Mouse (Mus musculus) MEL (cell line): ENCODE measurements around the gene Rbms3. TPM values are rescaled to one million over a fixed set of nuclear protein-coding genes. Genes with fewer than 3 reads are reported as not detected.

ENCODE experiments used
- DNase-seq: peaks from one replicate; pipeline ENCODE4 v3.0.0; 2011; ENCODE audit warnings: low read depth, low spot score
- H3K27ac ChIP-seq: 2 replicates; pipeline ENCODE4 v1.5.1; 2012; ENCODE audit warnings: low read depth, mild to moderate bottlenecking, control low read depth, low read length, moderate library complexity; ENCODE audit not compliant: control insufficient read depth
- H3K27me3 ChIP-seq, 2 experiments: fragments of 150-350 bp in 1 of 2; sonication (generic) in 1 of 2; 2 replicates each; pipeline ENCODE4 v1.6.1; 2012; ENCODE audit warnings: low read length in 2 of 2, mild to moderate bottlenecking in 2 of 2, improper control_type of control experiment in 1 of 2, moderate library complexity in 1 of 2; ENCODE audit not compliant: insufficient read depth in 2 of 2, control insufficient read depth in 1 of 2
- H3K36me3 ChIP-seq, 2 experiments: 2 replicates each; pipeline ENCODE4 v1.6.1; 2012 to 2014; ENCODE audit warnings: low read length in 2 of 2, improper control_type of control experiment in 1 of 2, inconsistent platforms in 1 of 2, mild to moderate bottlenecking in 1 of 2; ENCODE audit not compliant: insufficient read depth in 2 of 2, control insufficient read depth in 1 of 2
- H3K4me1 ChIP-seq, 2 experiments: fragments of 150-350 bp in 1 of 2; sonication (generic) in 1 of 2; 2 replicates each; pipeline ENCODE4 v1.6.1; 2012; ENCODE audit warnings: low read length in 2 of 2, improper control_type of control experiment in 1 of 2, mild to moderate bottlenecking in 1 of 2; ENCODE audit not compliant: insufficient read depth in 2 of 2, control insufficient read depth in 1 of 2
- H3K4me3 ChIP-seq, 2 experiments: fragments of 150-350 bp in 1 of 2; sonication (generic) in 1 of 2; 2 replicates each; pipeline ENCODE4 v1.5.1; 2012; ENCODE audit warnings: low read depth in 2 of 2, low read length in 2 of 2, mild to moderate bottlenecking in 2 of 2, moderate library complexity in 2 of 2, control low read depth in 1 of 2, improper control_type of control experiment in 1 of 2; ENCODE audit not compliant: control insufficient read depth in 1 of 2, insufficient read depth in 1 of 2
- H3K79me2 ChIP-seq: 2 replicates; pipeline ENCODE4 v1.6.1; 2012; ENCODE audit warnings: mild to moderate bottlenecking, low read length, moderate library complexity; ENCODE audit not compliant: control insufficient read depth, poor library complexity, insufficient read depth
- H3K9ac ChIP-seq: 2 replicates; pipeline ENCODE4 v1.6.1; 2012; ENCODE audit warnings: low read depth, mild to moderate bottlenecking, control low read depth, low read length, moderate library complexity; ENCODE audit not compliant: control insufficient read depth, poor library complexity, severe bottlenecking
- H3K9me3 ChIP-seq: fragments of 150-350 bp; sonication (generic); replicated peaks from 2 replicates; pipeline ENCODE4 v1.6.1; 2012; ENCODE audit warnings: mild to moderate bottlenecking, low read length, improper control_type of control experiment, moderate library complexity; ENCODE audit not compliant: insufficient read depth
- BHLHE40 ChIP-seq: IDR thresholded peaks from 2 replicates; pipeline ENCODE4 v1.6.1; 2012; ENCODE audit warnings: low read depth, mild to moderate bottlenecking, inconsistent platforms, low read length, improper control_type of control experiment, borderline replicate concordance
- CHD1 ChIP-seq: IDR thresholded peaks from 2 replicates; pipeline ENCODE4 v1.6.1; 2012; ENCODE audit warnings: low read depth, mild to moderate bottlenecking, inconsistent platforms, low read length, improper control_type of control experiment
- CTCF ChIP-seq, 3 experiments: IDR thresholded peaks in 2 of 3; conservative IDR thresholded peaks in 1 of 3; 2 replicates each; pipeline ENCODE4 v1.5.1; 2011 to 2012; ENCODE audit warnings: low read length in 3 of 3, low read depth in 2 of 3, mild to moderate bottlenecking in 2 of 3, improper control_type of control experiment in 1 of 3, inconsistent platforms in 1 of 3, mixed read lengths in 1 of 3, moderate library complexity in 1 of 3; ENCODE audit not compliant: control insufficient read depth in 1 of 3, insufficient read depth in 1 of 3, poor library complexity in 1 of 3, severe bottlenecking in 1 of 3
- ELF1 ChIP-seq: IDR thresholded peaks from 2 replicates; pipeline ENCODE4 v1.6.1; 2014; ENCODE audit warnings: low read depth, mild to moderate bottlenecking, inconsistent platforms, low read length, improper control_type of control experiment, moderate library complexity
- ETS1 ChIP-seq: IDR thresholded peaks from 2 replicates; pipeline ENCODE4 v1.6.1; 2012; ENCODE audit warnings: low read depth, mild to moderate bottlenecking, inconsistent platforms, low read length, improper control_type of control experiment, moderate library complexity
- GABPA ChIP-seq: IDR thresholded peaks from 2 replicates; pipeline ENCODE4 v1.6.1; 2012; ENCODE audit warnings: low read depth, mild to moderate bottlenecking, inconsistent platforms, low read length, improper control_type of control experiment, moderate library complexity
- MAZ ChIP-seq: IDR thresholded peaks from 2 replicates; pipeline ENCODE4 v1.6.1; 2012; ENCODE audit warnings: low read depth, mild to moderate bottlenecking, inconsistent platforms, low read length, improper control_type of control experiment
- MEF2A ChIP-seq: IDR thresholded peaks from 2 replicates; pipeline ENCODE4 v1.6.1; 2014; ENCODE audit warnings: low read depth, mild to moderate bottlenecking, inconsistent platforms, low read length, improper control_type of control experiment; ENCODE audit not compliant: poor library complexity, insufficient replicate concordance, severe bottlenecking; ENCODE audit errors: extremely low read depth
- MXI1 ChIP-seq: IDR thresholded peaks from 2 replicates; pipeline ENCODE4 v1.6.1; 2011; ENCODE audit warnings: mild to moderate bottlenecking, low read depth, low read length, improper control_type of control experiment
- MYC ChIP-seq: IDR thresholded peaks from 2 replicates; pipeline ENCODE4 v1.6.1; 2011; ENCODE audit warnings: low read depth, mild to moderate bottlenecking, low read length, improper control_type of control experiment, moderate library complexity
- NRF1 ChIP-seq: IDR thresholded peaks from 2 replicates; pipeline ENCODE4 v1.6.1; 2014; ENCODE audit warnings: low read depth, mild to moderate bottlenecking, inconsistent platforms, low read length, improper control_type of control experiment, moderate library complexity; ENCODE audit not compliant: poor library complexity, insufficient read depth, severe bottlenecking
- POLR2A ChIP-seq, 2 experiments: IDR thresholded peaks; 2 replicates each; pipeline ENCODE4 v1.6.1; 2011 to 2012; ENCODE audit warnings: low read length in 2 of 2, mild to moderate bottlenecking in 2 of 2, control low read depth in 1 of 2, improper control_type of control experiment in 1 of 2, low read depth in 1 of 2, moderate library complexity in 1 of 2; ENCODE audit not compliant: control insufficient read depth in 1 of 2, insufficient read depth in 1 of 2, poor library complexity in 1 of 2
- POLR2AphosphoS2 ChIP-seq: IDR thresholded peaks from 2 replicates; pipeline ENCODE4 v1.6.1; 2011; ENCODE audit warnings: low read length, improper control_type of control experiment
- RAD21 ChIP-seq: IDR thresholded peaks from 2 replicates; pipeline ENCODE4 v1.6.1; 2011; ENCODE audit warnings: mild to moderate bottlenecking, low read depth, low read length, improper control_type of control experiment
- RCOR1 ChIP-seq: IDR thresholded peaks from 2 replicates; pipeline ENCODE4 v1.6.1; 2012; ENCODE audit warnings: low read depth, mild to moderate bottlenecking, inconsistent platforms, low read length, improper control_type of control experiment
- SIN3A ChIP-seq: IDR thresholded peaks from 2 replicates; pipeline ENCODE4 v1.6.1; 2012; ENCODE audit warnings: low read length, improper control_type of control experiment, inconsistent platforms
- TAL1 ChIP-seq: IDR thresholded peaks from 2 replicates; pipeline ENCODE4 v1.6.1; 2012; ENCODE audit warnings: mild to moderate bottlenecking, inconsistent platforms, low read length, moderate library complexity, mixed read lengths
- TCF12 ChIP-seq: IDR thresholded peaks from 2 replicates; pipeline ENCODE4 v1.6.1; 2014; ENCODE audit warnings: low read depth, mild to moderate bottlenecking, inconsistent platforms, low read length, improper control_type of control experiment, moderate library complexity
- UBTF ChIP-seq: IDR thresholded peaks from 2 replicates; pipeline ENCODE4 v1.6.1; 2012; ENCODE audit warnings: low read depth, mild to moderate bottlenecking, inconsistent platforms, low read length, improper control_type of control experiment, moderate library complexity, borderline replicate concordance; ENCODE audit not compliant: insufficient read depth
- USF2 ChIP-seq, 2 experiments: IDR thresholded peaks; 2 replicates each; pipeline ENCODE4 v1.6.1; 2011 to 2012; ENCODE audit warnings: improper control_type of control experiment in 2 of 2, low read length in 2 of 2, borderline replicate concordance in 1 of 2, inconsistent platforms in 1 of 2, low read depth in 1 of 2, mild to moderate bottlenecking in 1 of 2; ENCODE audit not compliant: insufficient read depth in 1 of 2
- ZMIZ1 ChIP-seq: IDR thresholded peaks from 2 replicates; pipeline ENCODE4 v1.6.1; 2012; ENCODE audit warnings: low read depth, mild to moderate bottlenecking, inconsistent platforms, low read length, improper control_type of control experiment, moderate library complexity
- polyA plus RNA-seq, 2 experiments: library from polyadenylated mRNA; stranded (reverse) in 1 of 2; unstranded in 1 of 2; fragments of >175 nt in 1 of 2; fragments of >200 nt in 1 of 2; gene quantifications; 2 replicates each; pipeline versions ENCODE4 v1.2.1 to v1.2.4; 2012; ENCODE audit warnings: low replicate concordance in 2 of 2, low read depth in 1 of 2; ENCODE audit not compliant: insufficient read length in 2 of 2, insufficient read depth in 1 of 2, missing spikeins in 1 of 2
- total RNA-seq: library from RNA; depleted of rRNA; stranded (reverse); fragments of 300-350 nt; gene quantifications from 2 replicates; pipeline ENCODE4 v1.2.3, GENCODE M21; 2012

Rbms3 gene
- total and polyA plus RNA-seq, 3 experiments = not detected

DNA sequence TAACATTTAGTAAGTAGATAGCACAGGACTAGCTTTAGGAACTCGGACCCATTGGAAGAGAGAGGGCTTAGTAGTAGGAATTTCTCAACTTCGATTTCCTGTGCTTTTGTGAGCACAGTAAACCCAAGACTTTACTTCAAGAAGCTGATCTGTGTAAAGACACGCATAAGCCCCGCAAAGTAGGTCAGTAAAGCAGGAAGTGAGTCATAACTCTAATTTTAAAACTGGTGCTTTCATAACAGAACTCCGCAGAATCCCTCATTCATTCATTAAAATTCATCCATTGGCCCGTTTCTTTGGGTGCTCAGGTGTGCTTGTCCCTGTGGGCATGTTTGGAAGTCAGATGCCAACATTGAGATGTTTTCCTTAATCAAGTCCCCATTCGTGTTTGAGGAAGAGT lies 1087.7 kb downstream of the Rbms3 start (continued):
- no peak for TF ChIP-seq RCOR1
- TF ChIP-seq USF2 (IDR thresholded peaks at IDR 0.05; ENCODE audit: borderline replicate concordance in 1 of 2, insufficient read depth in 1 of 2, low read depth in 1 of 2, low read length in 2 of 2) = no peak
- no peak for TF ChIP-seq MEF2A
- no peak for TF ChIP-seq ELF1
- no peak for TF ChIP-seq POLR2A (IDR thresholded peaks at IDR 0.05; ENCODE audit: control insufficient read depth in 1 of 2, insufficient read depth in 1 of 2, low read depth in 1 of 2, low read length in 2 of 2, poor library complexity in 1 of 2)

DNA sequence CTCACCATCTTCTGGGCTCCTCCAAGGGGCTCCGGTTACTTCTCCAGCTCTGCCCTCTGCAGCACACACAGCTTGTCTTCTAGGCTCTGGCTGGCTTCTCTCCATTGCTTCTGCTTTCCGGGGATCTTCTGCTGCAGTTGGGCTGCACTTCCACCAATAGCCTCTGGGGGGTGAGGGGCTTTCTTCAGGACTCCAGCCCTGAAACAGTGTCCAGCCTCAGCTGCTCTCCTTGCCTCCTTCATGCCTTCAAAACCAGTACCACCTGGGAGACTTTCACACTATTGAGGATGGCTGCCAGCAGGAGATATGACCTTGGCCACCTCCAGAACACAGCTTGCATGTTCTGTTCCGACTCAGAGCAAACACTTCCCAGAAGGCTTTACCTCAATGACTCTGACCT lies 1094.0 kb downstream of the Rbms3 start:
- H3K36me3 ChIP-seq = no peaks in the 10 kb centered on the region
- no peaks in the 10 kb centered on the region for H3K4me1 ChIP-seq
- H3K27me3 ChIP-seq = no peaks in the 10 kb centered on the region
- H3K9me3 ChIP-seq = no peaks in the 10 kb centered on the region
- H3K9ac ChIP-seq = no peak overlapping the region
- peak; percentile 4 for DNase-seq
- TF ChIP-seq CTCF (IDR thresholded peaks at IDR 0.05 in 2 of 3, conservative IDR thresholded peaks at IDR 0.05 in 1 of 3; ENCODE audit: control insufficient read depth in 1 of 3, insufficient read depth in 1 of 3, low read depth in 2 of 3, low read length in 3 of 3, poor library complexity in 1 of 3, severe bottlenecking in 1 of 3) = peak in 1 of 3 experiments; percentile 5; a peak in 1 of 6 replicates
- TF ChIP-seq TAL1 = no peak
- TF ChIP-seq, all 39 proteins: peak for 1
- Histone ChIP-seq H3K79me2 (no peaks in the 10 kb centered on the region), H3K4me3 (no peak overlapping the region), H3K27ac (no peak overlapping the region)

- Histone ChIP-seq H3K79me2 (no peaks in the 10 kb centered on the region), H3K4me1 (no peaks in the 10 kb centered on the region), H3K36me3 (no peaks in the 10 kb centered on the region), H3K4me3 (no peak overlapping the region), H3K9ac (no peak overlapping the region), H3K27me3 (no peaks in the 10 kb centered on the region), H3K27ac (no peak overlapping the region), H3K9me3 (no peaks in the 10 kb centered on the region)
- no peak for DNase-seq
- TF ChIP-seq NRF1 (no peak), ZMIZ1 (no peak), BHLHE40 (no peak), SIN3A (no peak), MXI1 (no peak)
Observed at GRCm38 (mm10) chr9:116533381-116533780, 1096.3 kb downstream of the Rbms3 start.

DNA sequence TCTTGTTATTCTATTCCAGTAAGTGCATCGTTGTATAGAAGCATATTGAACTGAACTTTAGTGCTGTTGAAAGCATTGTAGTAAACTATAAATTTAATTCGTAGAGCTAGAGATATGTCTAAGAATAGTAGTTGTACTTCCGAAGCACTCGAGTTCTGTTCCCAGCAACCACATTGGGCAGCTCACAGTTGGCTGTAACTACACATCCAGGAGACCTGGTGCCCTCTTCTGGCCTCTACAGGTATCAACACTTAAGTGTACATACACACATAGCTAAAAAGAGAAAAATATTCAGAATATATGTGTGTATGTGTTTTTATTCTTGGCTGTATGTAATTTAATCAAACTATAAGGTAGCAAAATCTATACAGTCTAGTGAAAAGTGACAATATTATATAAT lies 1098.6 kb downstream of the Rbms3 start:
- H3K9me3 ChIP-seq = no peaks in the 10 kb centered on the region; the same call in 1 of the 2 replicates
- no peak overlapping the region for H3K9ac ChIP-seq
- H3K4me1 ChIP-seq = no peaks in the 10 kb centered on the region
- no peak overlapping the region for H3K4me3 ChIP-seq
- H3K79me2 ChIP-seq = no peaks in the 10 kb centered on the region
- H3K27ac ChIP-seq = no peak overlapping the region
- DNase-seq = no peak
- no peaks in the 10 kb centered on the region for H3K27me3 ChIP-seq
- TF ChIP-seq RCOR1 (no peak), MYC (no peak), TCF12 (no peak), POLR2AphosphoS2 (no peak), RAD21 (no peak), CHD1 (no peak), MAZ (no peak), UBTF (no peak), ETS1 (no peak), GABPA (no peak)
- TF ChIP-seq, all 39 proteins: peak for 0
- no peaks in the 10 kb centered on the region for H3K36me3 ChIP-seq
